Mouse (Mus musculus) lung, adult 2 months (tissue): ENCODE results near the gene Ncf1.

Source experiments
- CTCF ChIP-seq: fragments of 200-500 bp; IDR thresholded peaks from 2 replicates; pipeline ENCODE4 v1.5.1; 2011; ENCODE audit warnings: mild to moderate bottlenecking, low read length, control low read depth; ENCODE audit not compliant: insufficient read depth
- POLR2A ChIP-seq: fragments of 200-500 bp; IDR thresholded peaks from 2 replicates; pipeline ENCODE4 v1.6.1; 2011; ENCODE audit warnings: low read depth, mild to moderate bottlenecking, control low read depth, low read length, borderline replicate concordance; ENCODE audit errors: extremely low read depth

DNA sequence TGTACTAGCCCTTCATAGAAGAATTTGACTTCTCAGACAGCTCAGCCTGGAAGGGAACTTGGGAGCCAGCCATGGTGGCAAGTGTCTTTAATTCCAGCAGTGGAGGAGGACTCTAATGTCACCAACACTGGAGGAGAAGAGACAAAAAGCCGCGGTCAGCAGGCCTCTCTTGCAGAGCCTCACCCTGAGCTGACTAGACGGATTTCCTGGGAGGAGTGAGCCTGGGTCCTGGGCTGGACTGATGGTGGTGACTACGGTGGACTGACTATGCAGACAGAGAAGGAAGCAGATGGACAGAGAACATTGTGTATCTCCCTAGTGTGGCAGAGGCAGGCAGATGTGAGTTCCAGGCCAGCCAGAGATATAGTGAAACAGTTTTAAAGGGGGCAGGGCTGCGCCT, 2.0 kb upstream of the Ncf1 start:
- TF ChIP-seq POLR2A (no peak), CTCF (no peak)
